Mouse (Mus musculus) neural tube, embryonic 11.5 days (tissue): Measurements from ENCODE around the gene Mdp1. TPM values are rescaled to one million over a fixed set of nuclear protein-coding genes. Genes with fewer than 3 reads are reported as not detected.

Experiments
- ATAC-seq: fragments of 200-750 bp; cut with Nextera tagmentation; 2 replicates; pipeline ENCODE4 v1.8.0; 2017; ENCODE audit warnings: moderate number of reproducible peaks, mild to moderate bottlenecking, moderate TSS enrichment, moderate library complexity; ENCODE audit not compliant: insufficient read depth, low FRiP score, low TSS enrichment
- DNase-seq: peaks from one replicate; pipeline ENCODE4 v3.0.0-alpha.2; 2015; ENCODE audit warnings: low spot score
- H3K27ac ChIP-seq: fragments of 300-500 bp; sonication (generic); 2 replicates; pipeline ENCODE4 v1.5.1; 2014; ENCODE audit warnings: low read depth, mild to moderate bottlenecking, low read length
- H3K27me3 ChIP-seq: fragments of 300-500 bp; sonication (generic); 2 replicates; pipeline ENCODE4 v1.6.1; 2014; ENCODE audit warnings: mild to moderate bottlenecking, low read length, mixed read lengths; ENCODE audit not compliant: control insufficient read depth, insufficient read depth
- H3K36me3 ChIP-seq: fragments of 300-500 bp; sonication (generic); 2 replicates; pipeline ENCODE4 v1.6.1; 2014; ENCODE audit warnings: mild to moderate bottlenecking, low read length, moderate library complexity, mixed read lengths; ENCODE audit not compliant: control insufficient read depth, insufficient read depth
- H3K4me1 ChIP-seq: fragments of 300-500 bp; sonication (generic); 2 replicates; pipeline ENCODE4 v1.6.1; 2014; ENCODE audit warnings: low read length, mixed read lengths; ENCODE audit not compliant: control insufficient read depth, insufficient read depth
- H3K4me2 ChIP-seq: fragments of 300-500 bp; sonication (generic); 2 replicates; pipeline ENCODE4 v1.6.1; 2014; ENCODE audit warnings: low read depth, mild to moderate bottlenecking, moderate library complexity
- H3K4me3 ChIP-seq: fragments of 300-500 bp; sonication (generic); 2 replicates; pipeline ENCODE4 v1.5.1; 2014; ENCODE audit warnings: low read depth, low read length
- H3K9ac ChIP-seq: fragments of 300-500 bp; sonication (generic); 2 replicates; pipeline ENCODE4 v1.6.1; 2014; ENCODE audit warnings: mild to moderate bottlenecking, low read length
- H3K9me3 ChIP-seq: fragments of 300-500 bp; sonication (generic); 2 replicates; pipeline ENCODE4 v1.6.1; 2016; ENCODE audit warnings: low read length; ENCODE audit not compliant: control insufficient read depth
- WGBS: fragments of 180-500 bp; shearing (Covaris S2); extraction: QIAGEN DNeasy Blood & Tissue Kit; methylation state at CpG from one replicate; pipeline ENCODE4 v1.1.7; 2014; 5-methylcytosine and 5-hydroxymethylcytosine counted together
- polyA plus RNA-seq: library from polyadenylated mRNA; unstranded; fragments of >200 nt; fragmentation: Nextera tagmentation; extraction: Ambion mirVana; gene quantifications from 2 replicates; pipeline ENCODE4 v1.2.1, GENCODE M21; 2014

Gene Mdp1
- polyA plus RNA-seq, 1 experiment from 2014 or later, result 65.7 TPM

- no peaks in the 10 kb centered on the region for H3K27me3 ChIP-seq
- H3K4me2 ChIP-seq, result no peak overlapping the region
- no peaks in the 10 kb centered on the region; the same call in 1 of the 2 replicates for H3K4me1 ChIP-seq
- H3K36me3 ChIP-seq, result no peaks in the 10 kb centered on the region
- no peak overlapping the region for H3K4me3 ChIP-seq
- no peak overlapping the region for H3K9ac ChIP-seq
- H3K27ac ChIP-seq, result no peak overlapping the region
- 78% methylated on average over 7 of the region's 7 CpGs for WGBS
- DNase-seq (no peak), ATAC-seq (no peak)
- no peaks in the 10 kb centered on the region for H3K9me3 ChIP-seq
Observed at GRCm38 (mm10) chr14:55614565-55615178, 45.6 kb downstream of the Mdp1 start.

- Histone ChIP-seq H3K4me2 (no peak overlapping the region), H3K36me3 (peaks cover under 1% of the 10 kb centered on the region; the same call in 1 of the 2 replicates), H3K4me3 (no peak overlapping the region), H3K27ac (no peak overlapping the region), H3K4me1 (no peaks in the 10 kb centered on the region), H3K9ac (no peak overlapping the region), H3K9me3 (no peaks in the 10 kb centered on the region), H3K27me3 (no peaks in the 10 kb centered on the region)
- WGBS, result 82% methylated on average over 6 of the region's 6 CpGs
- ATAC-seq (no peak), DNase-seq (no peak)
Observed at GRCm38 (mm10) chr14:55613346-55613745, 47.0 kb downstream of the Mdp1 start.

- no peaks in the 10 kb centered on the region for H3K27me3 ChIP-seq
- H3K9me3 ChIP-seq, result no peaks in the 10 kb centered on the region
- ATAC-seq, result no peak
- H3K27ac ChIP-seq, result no peak overlapping the region
- no peak for DNase-seq
- peaks cover 5% of the 10 kb centered on the region; the same call in 1 of the 2 replicates for H3K36me3 ChIP-seq
- H3K9ac ChIP-seq, result no peak overlapping the region
- no peak overlapping the region for H3K4me2 ChIP-seq
- H3K4me3 ChIP-seq, result no peak overlapping the region
- 94% methylated on average over 6 of the region's 6 CpGs for WGBS
- no peaks in the 10 kb centered on the region for H3K4me1 ChIP-seq
Observed at GRCm38 (mm10) chr14:55608339-55608738, 52.0 kb downstream of the Mdp1 start.

Other genes with a start within 250 kb of the Mdp1 start
- gene Dhrs4, start 181.8 kb downstream of the Mdp1 start, polyA plus RNA-seq, result 33.2 and 36.5 TPM in 2 replicates
- 9.4 and 9.5 TPM in 2 replicates for gene Carmil3, start 169.9 kb downstream of the Mdp1 start, polyA plus RNA-seq
- gene Cpne6, start 150.1 kb downstream of the Mdp1 start, polyA plus RNA-seq, result 0.99 and 1.7 TPM in 2 replicates
- not detected in 2 replicates for gene Nrl, start 135.5 kb downstream of the Mdp1 start, polyA plus RNA-seq
- gene Pck2, start 120.2 kb downstream of the Mdp1 start, polyA plus RNA-seq, result 14.5 and 14.7 TPM in 2 replicates
- 84.4 and 85.1 TPM in 2 replicates for gene Dcaf11, start 100.5 kb downstream of the Mdp1 start, polyA plus RNA-seq
- gene A730061H03Rik, start 100.1 kb downstream of the Mdp1 start, polyA plus RNA-seq, result 0.80 TPM in 1 of 2 replicates, not detected in the other
- gene Fitm1, start 84.9 kb downstream of the Mdp1 start, polyA plus RNA-seq, result 4.7 and 6.8 TPM in 2 replicates
- 112 and 123 TPM in 2 replicates for gene Psme1, start 82.4 kb downstream of the Mdp1 start, polyA plus RNA-seq
- 6.0 and 7.6 TPM in 2 replicates for gene Emc9, start 75.2 kb downstream of the Mdp1 start, polyA plus RNA-seq
- 188 and 218 TPM in 2 replicates for gene Psme2, start 69.4 kb downstream of the Mdp1 start, polyA plus RNA-seq
- gene Rnf31, start 68.8 kb downstream of the Mdp1 start, polyA plus RNA-seq, result 10.2 and 13.0 TPM in 2 replicates
- 5.7 and 5.9 TPM in 2 replicates for gene Irf9, start 56.9 kb downstream of the Mdp1 start, polyA plus RNA-seq
- gene Rec8, start 42.5 kb downstream of the Mdp1 start, polyA plus RNA-seq, result 12.0 and 12.4 TPM in 2 replicates
- 99.2 and 104 TPM in 2 replicates for gene Ipo4, start 24.6 kb downstream of the Mdp1 start, polyA plus RNA-seq
- 1.0 and 1.6 TPM in 2 replicates for gene Gm49378, start 22.6 kb downstream of the Mdp1 start, polyA plus RNA-seq
- gene Tm9sf1, start 16.7 kb downstream of the Mdp1 start, polyA plus RNA-seq, result 64.2 and 65.8 TPM in 2 replicates
- 0.89 and 0.93 TPM in 2 replicates for gene Tssk4, start 10.3 kb downstream of the Mdp1 start, polyA plus RNA-seq
- gene Gmpr2, start 11.4 kb upstream of the Mdp1 start, polyA plus RNA-seq, result 53.1 and 66.7 TPM in 2 replicates
- gene Nedd8, start 11.6 kb upstream of the Mdp1 start, polyA plus RNA-seq, result 573 and 583 TPM in 2 replicates
- gene Tinf2, start 21.3 kb upstream of the Mdp1 start, polyA plus RNA-seq, result 50.7 and 61.2 TPM in 2 replicates
- 0.37 and 0.57 TPM in 2 replicates for gene Tgm1, start 53.4 kb upstream of the Mdp1 start, polyA plus RNA-seq
- gene Rabggta, start 61.8 kb upstream of the Mdp1 start, polyA plus RNA-seq, result 26.5 and 29.3 TPM in 2 replicates
- 68.6 and 76.8 TPM in 2 replicates for gene Dhrs1, start 85.2 kb upstream of the Mdp1 start, polyA plus RNA-seq
- gene Nop9, start 85.2 kb upstream of the Mdp1 start, polyA plus RNA-seq, result 51.9 and 53.8 TPM in 2 replicates
- gene Cideb, start 98.0 kb upstream of the Mdp1 start, polyA plus RNA-seq, result 0.32 TPM in 1 of 2 replicates, not detected in the other
- 0.20 and 0.52 TPM in 2 replicates for gene Ltb4r2, start 100.9 kb upstream of the Mdp1 start, polyA plus RNA-seq
- 0.18 and 0.27 TPM in 2 replicates for gene Ltb4r1, start 105.5 kb upstream of the Mdp1 start, polyA plus RNA-seq
- 8.9 and 9.0 TPM in 2 replicates for gene Adcy4, start 123.6 kb upstream of the Mdp1 start, polyA plus RNA-seq
- gene Ripk3, start 128.4 kb upstream of the Mdp1 start, polyA plus RNA-seq, result 14.2 and 16.6 TPM in 2 replicates
- gene Nfatc4, start 162.6 kb upstream of the Mdp1 start, polyA plus RNA-seq, result 25.9 and 33.7 TPM in 2 replicates
- gene Nynrin, start 193.5 kb upstream of the Mdp1 start, polyA plus RNA-seq, result 15.1 and 16.0 TPM in 2 replicates
- 0.13 and 0.22 TPM in 2 replicates for gene Cbln3, start 223.9 kb upstream of the Mdp1 start, polyA plus RNA-seq
- gene Khnyn, start 224.4 kb upstream of the Mdp1 start, polyA plus RNA-seq, result 11.8 and 13.0 TPM in 2 replicates
- 45.7 and 52.6 TPM in 2 replicates for gene Sdr39u1, start 239.8 kb upstream of the Mdp1 start, polyA plus RNA-seq